Comparison of ENCODE assay signal across 8 mouse cellular contexts in the genomic region with DNA sequence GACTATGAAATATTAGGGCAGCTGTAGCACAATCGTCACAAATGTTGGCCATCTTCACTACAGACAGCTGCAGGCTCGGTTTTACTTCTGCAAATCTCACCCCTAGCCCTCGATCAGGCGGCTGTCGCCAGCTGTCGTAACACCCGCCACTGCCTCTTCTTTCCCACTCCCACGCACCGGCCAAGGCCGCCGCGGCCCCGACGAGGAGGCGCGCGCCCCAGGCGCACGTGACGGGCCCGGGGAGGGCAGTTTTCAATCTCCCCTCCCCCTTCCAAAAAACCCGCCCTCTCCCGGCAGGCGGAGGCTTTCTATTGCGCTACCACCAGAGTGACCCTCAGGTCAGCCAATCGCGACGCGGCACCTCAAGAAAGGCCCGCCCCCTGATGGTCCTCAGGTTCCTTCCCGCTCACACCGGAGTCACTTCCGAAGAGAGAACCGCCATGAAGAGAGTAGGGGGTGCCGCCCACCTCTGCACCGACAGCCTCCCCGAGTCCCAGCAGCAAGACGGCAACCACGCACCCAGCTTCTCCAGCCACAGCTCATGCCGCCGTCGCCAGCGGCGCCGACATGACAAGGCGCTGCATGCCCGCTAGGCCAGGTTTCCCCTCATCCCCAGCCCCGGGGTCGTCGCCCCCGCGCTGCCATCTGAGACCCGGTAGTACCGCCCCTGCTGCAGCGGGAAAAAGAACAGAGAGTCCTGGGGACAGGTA. TPM values are rescaled to one million over a fixed set of nuclear protein-coding genes. Genes with fewer than 3 reads are reported as not detected.
A peak's percentile ranks its signal among the peaks of the same experiment; 100 is the strongest.
DNase-seq lines count a peak whose midpoint lies in the region; ATAC-seq lines count a peak whose summit lies in the region.

A gene (plus strand): TSS at position 408 of the 710 bp plus-strand sequence.

- ATAC-seq in hindbrain, embryonic 12.5 days (ENCODE audit: low FRiP score), result peak; percentile 99

- H3K4me2 ChIP-seq in hindbrain, embryonic 12.5 days (replicated peaks), result peak within 1 kb of the TSS; percentile 74

- H3K4me1 ChIP-seq in hindbrain, embryonic 12.5 days, result peaks cover 16% of the 10 kb centered on the region

- H3K4me3 ChIP-seq in hindbrain, embryonic 12.5 days, result peak within 1 kb of the TSS; percentile 97

- peak within 1 kb of the TSS; percentile 85 for H3K27ac ChIP-seq in hindbrain, embryonic 12.5 days

- H3K36me3 ChIP-seq in hindbrain, embryonic 12.5 days, result peaks cover 11% of the 10 kb centered on the region

- no peaks in the 10 kb centered on the region for H3K27me3 ChIP-seq in hindbrain, embryonic 12.5 days

- WGBS in hindbrain, embryonic 12.5 days, result under 1% methylated on average over 55 of the region's 55 CpGs

- H3K9me3 ChIP-seq in hindbrain, embryonic 12.5 days (replicated peaks), result no peaks in the 10 kb centered on the region

- H3K9ac ChIP-seq in hindbrain, embryonic 12.5 days, result peak within 1 kb of the TSS; percentile 89

- peak; percentile 99 for DNase-seq in NIH3T3 (ENCODE audit: low read depth)
- DNase-seq in cerebellum, postnatal 10 days, result peak; percentile 99
- DNase-seq in frontal cortex, postnatal 10 days (ENCODE audit: low spot score in 2 of 2), result peak; percentile 98 to 99
- peak; percentile 99 for DNase-seq in layer of hippocampus, postnatal 14 days (ENCODE audit: low spot score in 2 of 2)
- peak; percentile 99 for DNase-seq in lung, postnatal 14 days
- DNase-seq in retina, adult 2 months (ENCODE audit: low read depth, low spot score), result peak; percentile 93
- DNase-seq in thymus, postnatal 36 days, result peak; percentile 99

RNA-seq across cellular contexts. Expression of the gene that starts here (rescaled TPM):
- 41.1 and 41.2 TPM in 2 replicates for polyA plus RNA-seq in hindbrain, embryonic 12.5 days (2016; fragmentation: Nextera tagmentation; extraction: Ambion mirVana)
- total RNA-seq in layer of hippocampus, postnatal 14 days (2021), result 10 to 100 TPM; 30.8 to 34.0 TPM

Comparison
In these comparisons a context has a peak if more than half of its experiments do, and no peak if none do; other contexts are left out.
1. Peak in every context shown above with its lines: DNase-seq, ATAC-seq, H3K4me3 ChIP-seq and H3K27ac ChIP-seq.